Mouse (Mus musculus) embryonic facial prominence, embryonic 10.5 days (tissue): ENCODE results near the gene Olfr594. TPM values are rescaled to one million over a fixed set of nuclear protein-coding genes. Genes with fewer than 3 reads are reported as not detected.
"Not testable (repeated sequence)": the region's sequence is repeated elsewhere in the genome, so short reads cannot be mapped to it uniquely, and the experiment has no call there.

Experiments
- DNase-seq: peaks from one replicate; pipeline ENCODE4 v3.0.0-alpha.2; 2017; ENCODE audit warnings: low spot score
- H3K27ac ChIP-seq: fragments of 300-500 bp; sonication (generic); replicated peaks from 2 replicates; pipeline ENCODE4 v1.5.1; 2016; ENCODE audit warnings: mild to moderate bottlenecking
- H3K27me3 ChIP-seq: fragments of 300-500 bp; sonication (generic); replicated peaks from 2 replicates; pipeline ENCODE4 v1.6.1; 2016; ENCODE audit warnings: low read depth, mild to moderate bottlenecking; ENCODE audit not compliant: poor library complexity, severe bottlenecking
- H3K36me3 ChIP-seq: fragments of 300-500 bp; sonication (generic); replicated peaks from 2 replicates; pipeline ENCODE4 v1.6.1; 2016; ENCODE audit warnings: mild to moderate bottlenecking, moderate library complexity
- H3K4me1 ChIP-seq: fragments of 300-500 bp; sonication (generic); 2 replicates; pipeline ENCODE4 v1.6.1; 2016
- H3K4me3 ChIP-seq: fragments of 300-500 bp; sonication (generic); 2 replicates; pipeline ENCODE4 v1.5.1; 2016; ENCODE audit warnings: mild to moderate bottlenecking, moderate library complexity
- H3K9me3 ChIP-seq: fragments of 300-500 bp; sonication (generic); 2 replicates; pipeline ENCODE4 v1.6.1; 2016; ENCODE audit warnings: mild to moderate bottlenecking
- WGBS: fragments of 180-500 bp; shearing (Covaris S2); methylation state at CpG from one replicate; pipeline ENCODE4 v1.1.7; 2016; 5-methylcytosine and 5-hydroxymethylcytosine counted together
- microRNA-seq: library from miRNA; unstranded; fragments of <30 nt; microRNA quantifications from one replicate; pipeline ENCODE4, GENCODE M21; 2017
- polyA plus RNA-seq: library from polyadenylated mRNA; unstranded; fragments of >200 nt; fragmentation: Nextera tagmentation; extraction: Ambion mirVana; gene quantifications from 2 replicates; pipeline ENCODE4 v1.2.1, GENCODE M21; 2016

The Olfr594 gene
- polyA plus RNA-seq: not detected in 2 replicates

- Histone ChIP-seq H3K27ac (no peak within 1 kb of the TSS), H3K36me3 (no peaks in the 10 kb centered on the region), H3K4me1 (no peaks in the 10 kb centered on the region), H3K27me3 (no peaks in the 10 kb centered on the region), H3K9me3 (no peaks in the 10 kb centered on the region), H3K4me3 (no peak within 1 kb of the TSS)
- DNase-seq: no peak
Observed at GRCm38 (mm10) chr7:103216696-103217095, at the start of gene Olfr594. Gene Olfr594 (plus strand): TSS chr7:103216996.

DNA sequence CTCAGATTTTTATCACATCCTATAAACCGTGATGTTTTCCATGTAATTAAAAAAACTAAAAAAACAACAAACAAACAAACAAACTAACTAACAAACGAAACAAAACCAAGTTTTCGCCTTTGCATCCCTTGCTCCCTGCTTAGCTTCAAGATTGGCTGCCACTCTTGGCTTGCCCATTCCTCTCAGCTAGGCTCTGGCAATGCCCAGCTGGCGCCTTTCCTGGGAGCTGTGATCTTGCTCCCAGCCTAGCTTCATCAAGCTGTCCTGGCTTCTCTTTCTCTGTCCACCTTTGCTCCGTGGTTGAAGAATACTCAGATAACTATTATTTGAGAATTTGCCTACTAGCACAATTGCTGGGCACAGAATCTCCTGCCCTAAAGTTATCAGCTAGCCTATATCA lies 47.1 kb upstream of the Olfr594 start:
- H3K36me3 ChIP-seq: no peaks in the 10 kb centered on the region
- no peak for DNase-seq
- H3K4me3 ChIP-seq: no peak overlapping the region
- 82% methylated on average over 5 of the region's 5 CpGs for WGBS
- H3K27ac ChIP-seq: no peak overlapping the region
- H3K4me1 ChIP-seq: no peaks in the 10 kb centered on the region
- no peaks in the 10 kb centered on the region for H3K9me3 ChIP-seq
- no peaks in the 10 kb centered on the region for H3K27me3 ChIP-seq

GRCm38 (mm10) chr7:103178240-103178639 lies 38.6 kb upstream of the Olfr594 start, which contains the start of gene Olfr591:
Gene Olfr591 (minus strand): TSS chr7:103178340.
- no peaks in the 10 kb centered on the region for H3K27me3 ChIP-seq
- WGBS: 79% methylated on average over 1 of the region's 1 CpGs
- H3K36me3 ChIP-seq: no peaks in the 10 kb centered on the region
- peaks cover 8% of the 10 kb centered on the region; the same call in 1 of the 2 replicates for H3K9me3 ChIP-seq
- no peaks in the 10 kb centered on the region for H3K4me1 ChIP-seq
- DNase-seq: no peak
- H3K4me3 ChIP-seq: no peak within 1 kb of the TSS
- no peak within 1 kb of the TSS for H3K27ac ChIP-seq

- DNase-seq, H3K4me3 ChIP-seq, H3K9me3 ChIP-seq, H3K4me1 ChIP-seq, H3K27ac ChIP-seq, H3K27me3 ChIP-seq, H3K36me3 ChIP-seq: not testable (repeated sequence)
- WGBS: 78% methylated on average over 1 of the region's 1 CpGs
Observed at GRCm38 (mm10) chr7:103184503-103184902, 32.3 kb upstream of the Olfr594 start, which contains the start of gene Olfr592. Gene Olfr592 (plus strand): TSS chr7:103184803.

DNA sequence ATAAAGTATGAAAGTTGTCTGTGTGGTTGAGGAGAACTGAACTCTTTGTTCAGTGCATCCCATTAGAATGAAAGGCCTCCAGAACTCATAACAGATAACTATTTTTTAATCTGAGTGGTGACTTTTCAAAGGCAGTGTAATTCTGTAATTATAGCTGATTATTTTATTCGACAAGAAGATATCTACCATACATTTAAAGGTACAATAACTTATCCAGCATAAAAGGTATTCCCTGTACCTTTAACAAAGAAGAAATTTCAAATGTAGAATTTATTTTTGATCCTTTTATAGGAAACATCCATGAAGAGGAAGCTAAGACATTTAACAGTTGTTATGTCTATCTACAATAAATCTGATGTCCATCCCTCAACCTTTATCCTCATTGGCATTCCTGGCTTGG lies 5.2 kb upstream of the Olfr594 start, which contains the start of gene Olfr593:
Gene Olfr593 (plus strand): TSS at position 301 of the 400 bp plus-strand sequence.
- Histone ChIP-seq H3K27ac (no peak within 1 kb of the TSS), H3K9me3 (no peaks in the 10 kb centered on the region), H3K4me3 (no peak within 1 kb of the TSS), H3K36me3 (no peaks in the 10 kb centered on the region), H3K4me1 (no peaks in the 10 kb centered on the region), H3K27me3 (no peaks in the 10 kb centered on the region)
- DNase-seq: no peak
- WGBS: 85% methylated on average over 1 of the region's 1 CpGs

DNA sequence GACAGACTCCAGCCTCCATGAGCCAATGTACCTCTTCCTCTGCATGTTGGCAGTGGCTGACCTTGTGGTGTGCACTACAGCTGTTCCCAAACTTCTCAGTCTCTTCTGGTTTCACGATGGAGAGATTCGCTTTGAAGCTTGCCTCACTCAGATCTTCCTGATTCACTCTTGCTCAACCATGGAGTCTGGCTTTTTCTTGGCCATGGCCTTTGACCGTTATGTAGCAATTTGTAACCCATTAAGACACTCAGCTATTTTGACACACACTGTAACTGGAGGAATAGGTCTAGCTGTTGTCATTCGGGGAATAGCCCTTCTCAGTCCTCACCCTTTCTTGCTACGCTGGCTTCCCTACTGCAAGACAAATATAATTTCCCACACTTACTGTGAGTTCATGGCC lies 4.7 kb upstream of the Olfr594 start:
- H3K27ac ChIP-seq, H3K36me3 ChIP-seq, H3K4me3 ChIP-seq, H3K9me3 ChIP-seq, H3K27me3 ChIP-seq, H3K4me1 ChIP-seq, DNase-seq: not testable (repeated sequence)
- WGBS: 91% methylated on average over 5 of the region's 5 CpGs

DNA sequence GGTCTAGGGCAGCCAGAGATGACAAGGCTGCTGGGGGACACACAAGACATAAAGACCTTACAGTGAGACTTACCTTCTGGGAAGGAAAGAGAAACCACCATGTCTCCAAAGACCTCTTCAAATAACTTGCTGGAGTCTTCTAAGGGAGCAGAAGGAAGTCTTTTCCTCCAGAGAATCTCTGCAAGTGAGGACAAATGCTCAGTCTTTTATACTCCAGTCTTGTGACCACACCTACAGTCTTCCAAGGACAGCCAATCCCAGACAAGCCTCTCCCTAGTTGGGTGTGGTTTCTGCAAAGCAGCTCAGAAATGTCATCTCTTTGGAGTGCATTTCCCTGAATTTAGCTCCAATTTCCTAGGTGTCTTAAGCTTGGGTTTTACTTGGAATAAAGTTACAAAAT lies 35.6 kb downstream of the Olfr594 start, which contains the start of gene Usp17ld:
Gene Usp17ld (minus strand): TSS at position 101 of the 400 bp plus-strand sequence.
- H3K36me3 ChIP-seq, H3K9me3 ChIP-seq, H3K4me3 ChIP-seq, H3K4me1 ChIP-seq, DNase-seq, H3K27me3 ChIP-seq, H3K27ac ChIP-seq: not testable (repeated sequence)

Small RNA genes lying within 50 kb of the gene (microRNA-seq; reads per million reads assigned to microRNA genes)
- gene Gm23550: not detected
- not detected for gene Gm25171

Other genes starting within 250 kb of the Olfr594 start
- not detected in 2 replicates for gene Olfr577, start 241.1 kb upstream of the Olfr594 start, polyA plus RNA-seq
- not detected in 2 replicates for gene Olfr578, start 227.7 kb upstream of the Olfr594 start, polyA plus RNA-seq
- gene Olfr582, start 179.0 kb upstream of the Olfr594 start, polyA plus RNA-seq: not detected in 2 replicates
- gene Olfr583, start 165.7 kb upstream of the Olfr594 start, polyA plus RNA-seq: not detected in 2 replicates
- gene Olfr584, start 135.1 kb upstream of the Olfr594 start, polyA plus RNA-seq: not detected in 2 replicates
- not detected in 2 replicates for gene Olfr585, start 119.3 kb upstream of the Olfr594 start, polyA plus RNA-seq
- not detected in 2 replicates for gene Olfr586, start 91.4 kb upstream of the Olfr594 start, polyA plus RNA-seq
- gene Olfr588-ps1, start 76.1 kb upstream of the Olfr594 start, polyA plus RNA-seq: not detected in 2 replicates
- not detected in 2 replicates for gene Olfr589, start 60.6 kb upstream of the Olfr594 start, polyA plus RNA-seq
- gene Olfr591, start 38.7 kb upstream of the Olfr594 start, polyA plus RNA-seq: not detected in 2 replicates
- not detected in 2 replicates for gene Olfr592, start 32.2 kb upstream of the Olfr594 start, polyA plus RNA-seq
- gene Olfr593, start 5.1 kb upstream of the Olfr594 start, polyA plus RNA-seq: not detected in 2 replicates
- gene Usp17ld, start 35.5 kb downstream of the Olfr594 start, polyA plus RNA-seq: not detected in 2 replicates
- gene Olfr596, start 88.7 kb downstream of the Olfr594 start, polyA plus RNA-seq: not detected in 2 replicates
- not detected in 2 replicates for gene Olfr597, start 99.3 kb downstream of the Olfr594 start, polyA plus RNA-seq
- not detected in 2 replicates for gene Olfr598, start 106.6 kb downstream of the Olfr594 start, polyA plus RNA-seq
- gene Olfr599, start 118.9 kb downstream of the Olfr594 start, polyA plus RNA-seq: not detected in 2 replicates
- not detected in 2 replicates for gene Olfr600, start 132.7 kb downstream of the Olfr594 start, polyA plus RNA-seq
- not detected in 2 replicates for gene Olfr601, start 145.7 kb downstream of the Olfr594 start, polyA plus RNA-seq
- not detected in 2 replicates for gene Olfr603, start 169.2 kb downstream of the Olfr594 start, polyA plus RNA-seq
- gene Usp17lc, start 198.1 kb downstream of the Olfr594 start, polyA plus RNA-seq: not detected in 2 replicates
- not detected in 2 replicates for gene Olfr605, start 228.4 kb downstream of the Olfr594 start, polyA plus RNA-seq
- not detected in 2 replicates for gene Olfr606, start 232.1 kb downstream of the Olfr594 start, polyA plus RNA-seq
- gene Olfr607, start 247.2 kb downstream of the Olfr594 start, polyA plus RNA-seq: not detected in 2 replicates